8 mouse cellular contexts compared by ENCODE assay signal in genomic region chr11:87968356-87969122, GRCm38 (mm10). TPM values are rescaled to one million over a fixed set of nuclear protein-coding genes. Genes with fewer than 3 reads are reported as not detected.
A peak's percentile ranks its signal among the peaks of the same experiment; 100 is the strongest.
DNase-seq lines count a peak whose midpoint lies in the region; ATAC-seq and TF ChIP-seq lines count a peak whose summit lies in the region.

No protein-coding gene starts in this region.

- H3K4me3 ChIP-seq in heart, embryonic 10.5 days: peak overlapping the region; percentile 46
- H3K4me3 ChIP-seq in CH12.LX (replicated peaks in 1 of 3; ENCODE audit: low read depth in 2 of 3, low read length in 2 of 3, poor library complexity in 1 of 3): peak overlapping the region in 2 of 3 experiments; percentile 7 to 52
- H3K4me3 ChIP-seq in hindbrain, embryonic 16.5 days (ENCODE audit: low read length): no peak overlapping the region
- H3K4me3 ChIP-seq in megakaryocyte, embryonic 14.5 days (replicated peaks): peak overlapping the region; percentile 89

- peak; percentile 51 for TF ChIP-seq RAD21 in CH12.LX (IDR thresholded peaks at IDR 0.05; ENCODE audit: low read depth, low read length)

- H3K79me2 ChIP-seq in CH12.LX (replicated peaks; ENCODE audit: control insufficient read depth, extremely low read depth, insufficient read depth, poor library complexity, severe bottlenecking): no peaks in the 10 kb centered on the region

- intact Hi-C loops in heart, postnatal 25 days (cut with DNase I): loop anchor here (5.0 kb wide), 2 partner anchors 79 to 854 kb away; partner anchors contain the start of gene Srsf1

- no peak overlapping the region for H3K9ac ChIP-seq in CH12.LX (ENCODE audit: insufficient read depth, low read depth)
- no peak overlapping the region for H3K9ac ChIP-seq in hindbrain, embryonic 16.5 days (ENCODE audit: low read depth, low read length)

- no peak for ATAC-seq in hindbrain, embryonic 16.5 days

- H3K4me1 ChIP-seq in heart, embryonic 10.5 days: peaks cover 9% of the 10 kb centered on the region
- H3K4me1 ChIP-seq in CH12.LX (ENCODE audit: control insufficient read depth in 1 of 2, insufficient read depth in 2 of 2): peaks cover 9 to 28% of the 10 kb centered on the region in 2 experiments; a peak in 3 of 4 replicates
- peaks cover 3% of the 10 kb centered on the region; the same call in 1 of the 2 replicates for H3K4me1 ChIP-seq in hindbrain, embryonic 16.5 days (ENCODE audit: control insufficient read depth, insufficient read depth, low read depth, low read length)
- H3K4me1 ChIP-seq in megakaryocyte, embryonic 14.5 days: peaks cover 43% of the 10 kb centered on the region

- no peak for DNase-seq in heart, embryonic 10.5 days (ENCODE audit: low spot score)
- no peak for DNase-seq in heart, postnatal 25 days (ENCODE audit: low spot score)
- peak; percentile 66 for DNase-seq in CH12.LX (ENCODE audit: extremely low read depth)
- no peak for DNase-seq in cerebellum, postnatal 14 days
- no peak for DNase-seq in cerebellum, adult 18-20 months
- no peak for DNase-seq in heart, postnatal 4 days

- WGBS in heart, embryonic 10.5 days: 18% methylated on average over 18 of the region's 20 CpGs
- 17% methylated on average over 18 of the region's 20 CpGs for WGBS in hindbrain, embryonic 16.5 days

- no peak overlapping the region for H3K27ac ChIP-seq in heart, embryonic 10.5 days
- H3K27ac ChIP-seq in CH12.LX (ENCODE audit: insufficient read depth, low read depth): no peak overlapping the region
- no peak overlapping the region for H3K27ac ChIP-seq in hindbrain, embryonic 16.5 days (ENCODE audit: low read depth, low read length)

- peak; percentile 47 to 76; a peak in 3 of 4 replicates for TF ChIP-seq CTCF in CH12.LX (conservative IDR thresholded peaks at IDR 0.05 in 1 of 2, IDR thresholded peaks at IDR 0.05 in 1 of 2; ENCODE audit: low read depth in 2 of 2, low read length in 2 of 2)

- no peak for TF ChIP-seq POLR2A in CH12.LX (IDR thresholded peaks at IDR 0.05; ENCODE audit: low read depth, low read length)

- TF ChIP-seq EP300 in CH12.LX (IDR thresholded peaks at IDR 0.05; ENCODE audit: low read length): no peak

- no peaks in the 10 kb centered on the region for H3K27me3 ChIP-seq in heart, embryonic 10.5 days (ENCODE audit: insufficient read depth, poor library complexity, severe bottlenecking)
- peaks cover 47% of the 10 kb centered on the region for H3K27me3 ChIP-seq in CH12.LX (replicated peaks)
- H3K27me3 ChIP-seq in hindbrain, embryonic 16.5 days (replicated peaks; ENCODE audit: control insufficient read depth, insufficient read depth, low read length): no peaks in the 10 kb centered on the region
- peaks cover 41% of the 10 kb centered on the region for H3K27me3 ChIP-seq in megakaryocyte, embryonic 14.5 days (replicated peaks)

- dilution Hi-C loops in CH12.LX (cut with MboI; ENCODE audit: extremely low pct_ligation_motif_present, extremely low pct_unique_long_range_greater_than_20kb, low sequenced_read_pairs): no loop called here

- no peaks in the 10 kb centered on the region for H3K9me3 ChIP-seq in heart, embryonic 10.5 days
- H3K9me3 ChIP-seq in CH12.LX (replicated peaks; ENCODE audit: low read length): no peaks in the 10 kb centered on the region
- no peaks in the 10 kb centered on the region for H3K9me3 ChIP-seq in hindbrain, embryonic 16.5 days (ENCODE audit: control insufficient read depth, low read length)
- H3K9me3 ChIP-seq in megakaryocyte, embryonic 14.5 days: peaks cover 4% of the 10 kb centered on the region

- no peaks in the 10 kb centered on the region for H3K36me3 ChIP-seq in heart, embryonic 10.5 days
- H3K36me3 ChIP-seq in CH12.LX (replicated peaks in 1 of 2; ENCODE audit: control insufficient read depth in 1 of 2, insufficient read depth in 1 of 2, low read length in 1 of 2): no peaks in the 10 kb centered on the region
- no peaks in the 10 kb centered on the region for H3K36me3 ChIP-seq in hindbrain, embryonic 16.5 days (ENCODE audit: control insufficient read depth, insufficient read depth, low read length)
- H3K36me3 ChIP-seq in megakaryocyte, embryonic 14.5 days (replicated peaks; ENCODE audit: low read length): no peaks in the 10 kb centered on the region

- H3K4me2 ChIP-seq in CH12.LX (ENCODE audit: insufficient read depth, low read depth, poor library complexity, severe bottlenecking): peak overlapping the region; percentile 93
- H3K4me2 ChIP-seq in hindbrain, embryonic 16.5 days (ENCODE audit: low read length): peak overlapping the region; percentile 63; the same call in 1 of the 2 replicates

- in situ Hi-C loops in CH12.LX (cut with MboI; ENCODE audit: low pct_ligation_motif_present, low pct_unique_long_range_greater_than_20kb, low sequenced_read_pairs): loop anchor here (5.0 kb wide), 3 partner anchors 89 to 859 kb away; partner anchors contain the start of gene Mrps23

TF ChIP-seq in CH12.LX, 34 proteins besides CTCF, POLR2A, EP300 and RAD21:
- TF ChIP-seq SMC3 (IDR thresholded peaks at IDR 0.05; ENCODE audit: low read depth, low read length): peak; percentile 59
- TF ChIP-seq IRF4 (IDR thresholded peaks at IDR 0.05; ENCODE audit: low read depth, low read length): peak; percentile 30; the same call in 1 of the 2 replicates
- no peak for TF ChIP-seq KAT2A (IDR thresholded peaks at IDR 0.05; ENCODE audit: insufficient replicate concordance, low read length)
- TF ChIP-seq TCF12 (IDR thresholded peaks at IDR 0.05; ENCODE audit: low read depth, low read length): no peak
- no peak for TF ChIP-seq MXI1 (IDR thresholded peaks at IDR 0.05; ENCODE audit: low read depth, low read length)
- TF ChIP-seq ZMIZ1 (IDR thresholded peaks at IDR 0.05; ENCODE audit: low read depth, low read length): no peak
- TF ChIP-seq ZNF384 (IDR thresholded peaks at IDR 0.05; ENCODE audit: low read depth, low read length): no peak
- no peak for TF ChIP-seq ELF1 (IDR thresholded peaks at IDR 0.05; ENCODE audit: low read depth, low read length)

RNA-seq across cellular contexts. Expression of gene Dynll2, which starts 18.8 kb away (rescaled TPM):
- polyA plus RNA-seq in heart, embryonic 10.5 days (2016; fragmentation: Nextera tagmentation; extraction: Ambion mirVana): 21.7 and 26.1 TPM in 2 replicates
- 100 to 1,000 TPM; 350 to 375 TPM for total RNA-seq in heart, postnatal 25 days (2021)
- 35.8 and 43.0 TPM in 2 replicates for total RNA-seq in CH12.LX (2012; rRNA removed)
- 13.0 and 14.0 TPM in 2 replicates for total RNA-seq in CH12.LX (2014; rRNA removed)
- polyA plus RNA-seq in CH12.LX (2012; ENCODE audit: insufficient read length, low read depth): 147 and 148 TPM in 2 replicates
- 54.5 and 54.6 TPM in 2 replicates for polyA plus RNA-seq in hindbrain, embryonic 16.5 days (2015; fragmentation: Nextera tagmentation; extraction: Ambion mirVana)
- 32.1 and 63.0 TPM in 2 replicates for polyA plus RNA-seq in megakaryocyte, embryonic 14.5 days (2012; ENCODE audit: insufficient read depth, low replicate concordance)
- 100 to 1,000 TPM; 202 to 205 TPM for total RNA-seq in heart, postnatal 4 days (2021)

RNA-seq across cellular contexts. Expression of gene Olfr464, which starts 47.8 kb away (rescaled TPM):
- not detected in 2 replicates for polyA plus RNA-seq in heart, embryonic 10.5 days (2016; fragmentation: Nextera tagmentation; extraction: Ambion mirVana)
- total RNA-seq in heart, postnatal 25 days (2021): not detected
- total RNA-seq in CH12.LX (2012; rRNA removed) (not detected in 2 replicates), CH12.LX (2014; rRNA removed) (not detected in 2 replicates)
- not detected in 2 replicates for polyA plus RNA-seq in CH12.LX (2012; ENCODE audit: insufficient read length, low read depth)
- 0.10 and 0.26 TPM in 2 replicates for polyA plus RNA-seq in hindbrain, embryonic 16.5 days (2015; fragmentation: Nextera tagmentation; extraction: Ambion mirVana)
- polyA plus RNA-seq in megakaryocyte, embryonic 14.5 days (2012; ENCODE audit: insufficient read depth, low replicate concordance): not detected in 2 replicates
- total RNA-seq in heart, postnatal 4 days (2021): not detected
